In the genomic region with DNA sequence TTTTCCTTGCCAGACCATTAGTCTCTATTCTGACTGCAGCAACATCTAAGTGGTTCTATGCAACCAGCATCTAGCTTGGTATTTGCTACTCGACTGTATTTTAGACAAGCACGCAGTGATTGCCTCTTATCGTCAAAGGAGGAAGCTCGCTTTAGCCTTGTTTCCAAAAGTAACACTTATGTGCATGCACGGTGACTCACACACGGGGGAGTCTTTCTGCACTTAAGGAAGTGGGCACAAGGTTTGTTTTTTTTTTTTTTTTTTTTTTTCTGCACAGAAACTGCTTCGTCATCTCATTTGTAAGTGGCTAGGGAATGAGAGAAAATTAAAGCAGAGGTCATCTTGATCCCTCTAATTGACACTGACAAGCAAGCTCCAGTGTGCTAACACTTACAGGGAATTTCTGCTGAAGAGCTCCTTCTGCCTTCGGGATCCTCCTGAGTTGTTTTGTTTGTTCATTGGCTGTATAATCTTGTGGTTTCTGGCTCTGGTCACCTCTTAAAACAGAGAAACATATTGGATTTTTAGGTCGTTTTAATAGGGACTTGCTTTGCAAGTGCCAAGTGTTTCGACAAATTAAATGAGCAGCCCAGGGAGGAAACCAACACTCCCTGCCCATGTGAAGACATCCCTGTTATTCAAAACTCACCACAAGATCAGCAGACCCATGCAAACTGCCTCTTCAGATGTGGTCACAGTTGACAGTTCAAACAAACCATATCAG, we compare ENCODE assay signal across 9 mouse cellular contexts. TPM values are rescaled to one million over a fixed set of nuclear protein-coding genes. Genes with fewer than 3 reads are reported as not detected.
A peak's percentile ranks its signal among the peaks of the same experiment; 100 is the strongest.
DNase-seq lines count a peak whose midpoint lies in the region; ATAC-seq lines count a peak whose summit lies in the region.
"Had no signal": no experiment of that assay in that cellular context is flagged by ENCODE, and none has a peak within 500 bp of the region (broad histone marks: within the 10 kb centered on the region; RNA-seq: fewer than 3 reads in every experiment).

No protein-coding gene starts in this region.

- no peaks in the 10 kb centered on the region for H3K4me1 ChIP-seq in midbrain, embryonic 13.5 days (replicated peaks)

- ATAC-seq in hematopoietic stem cell, adult 5-6 weeks (replicated peaks in 1 of 2; ENCODE audit: insufficient read depth in 1 of 2, low FRiP score in 2 of 2, low TSS enrichment in 1 of 2, low read depth in 1 of 2, poor library complexity in 2 of 2, severe bottlenecking in 2 of 2): peak; percentile 95 to 96
- no peak for ATAC-seq in midbrain, embryonic 13.5 days

- no peak overlapping the region for H3K4me3 ChIP-seq in midbrain, embryonic 13.5 days (replicated peaks)
- H3K4me3 ChIP-seq: midbrain, embryonic 12.5 days had no signal

- intact Hi-C loops in heart, postnatal 25 days (cut with DNase I): no loop called here

- H3K4me2 ChIP-seq in midbrain, embryonic 13.5 days (replicated peaks): no peak overlapping the region
- H3K4me2 ChIP-seq: midbrain, embryonic 12.5 days had no signal

- H3K36me3 ChIP-seq in midbrain, embryonic 13.5 days: no peaks in the 10 kb centered on the region
- H3K36me3 ChIP-seq: midbrain, embryonic 12.5 days had no signal

- no peaks in the 10 kb centered on the region for H3K9me3 ChIP-seq in midbrain, embryonic 13.5 days
- H3K9me3 ChIP-seq: midbrain, embryonic 12.5 days had no signal

- no peak overlapping the region for H3K9ac ChIP-seq in midbrain, embryonic 13.5 days (replicated peaks)
- H3K9ac ChIP-seq: midbrain, embryonic 12.5 days had no signal

- H3K27ac ChIP-seq in midbrain, embryonic 13.5 days: no peak overlapping the region
- H3K27ac ChIP-seq: midbrain, embryonic 12.5 days had no signal

- DNase-seq in heart, adult 11 months: peak; percentile 92
- DNase-seq in heart, postnatal 25 days (ENCODE audit: low spot score): no peak
- DNase-seq in right cerebral cortex, adult 18-20 months: peak; percentile 83
- DNase-seq in right cerebral cortex, postnatal 4 days: no peak
- DNase-seq in telencephalon, adult 2 months (ENCODE audit: low read depth, low spot score): peak; percentile 88
- DNase-seq in thymus, postnatal 4 days: no peak

- WGBS in midbrain, embryonic 13.5 days: 65% methylated on average over 10 of the region's 10 CpGs

- no peaks in the 10 kb centered on the region for H3K27me3 ChIP-seq in midbrain, embryonic 13.5 days
- H3K27me3 ChIP-seq: midbrain, embryonic 12.5 days had no signal

RNA-seq across cellular contexts. Expression of gene Flrt2, which starts 55.0 kb away (rescaled TPM):
- 1 to 10 TPM; 7.6 to 9.4 TPM for total RNA-seq in heart, postnatal 25 days (2021)
- not detected in 2 replicates for total RNA-seq in hematopoietic stem cell, adult 5-6 weeks (2017)
- 17.1 and 22.7 TPM in 2 replicates for polyA plus RNA-seq in midbrain, embryonic 13.5 days (2015; fragmentation: Nextera tagmentation; extraction: Ambion mirVana)

Comparison
In these comparisons a context has a peak if more than half of its experiments do, and no peak if none do; other contexts are left out.
1. DNase-seq: peak in heart, adult 11 months (single experiment), right cerebral cortex, adult 18-20 months (single experiment) and telencephalon, adult 2 months (single experiment); none in heart, postnatal 25 days (single experiment), right cerebral cortex, postnatal 4 days (single experiment) and thymus, postnatal 4 days (single experiment).